Mouse (Mus musculus) cerebellum, postnatal 25 days (tissue): ENCODE data around the gene Dnaaf2.
A peak's percentile ranks its signal among the peaks of the same experiment; 100 is the strongest.

Source experiments
- DNase-seq, 2 experiments: peaks; one replicate each; pipeline ENCODE4 v3.0.0; 2021; ENCODE audit warnings: mixed read lengths in 2 of 2

Gene Dnaaf2

DNA sequence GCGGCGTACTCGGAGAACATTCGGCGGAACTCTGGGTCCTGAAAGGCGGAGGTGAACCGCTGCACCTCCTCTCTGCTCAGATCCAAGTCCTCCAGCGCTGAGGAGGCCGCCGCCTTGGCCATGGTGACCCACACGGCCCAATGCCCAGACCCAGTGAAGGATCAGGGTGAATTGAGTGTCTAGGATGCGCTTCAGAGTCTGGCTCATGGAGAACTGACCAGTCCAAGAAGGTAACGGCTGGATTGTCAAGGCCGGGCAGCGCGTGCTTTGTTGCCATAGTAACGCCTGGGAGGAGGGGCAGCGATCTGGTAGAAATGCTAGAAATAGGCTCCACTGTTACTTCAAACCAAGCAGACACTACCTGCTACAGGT, at the start of gene Dnaaf2:
Gene Dnaaf2, minus strand, starts transcription at position 266 of the 372 bp plus-strand sequence.
- DNase-seq, result peak in 1 of 2 experiments; percentile 76

DNA sequence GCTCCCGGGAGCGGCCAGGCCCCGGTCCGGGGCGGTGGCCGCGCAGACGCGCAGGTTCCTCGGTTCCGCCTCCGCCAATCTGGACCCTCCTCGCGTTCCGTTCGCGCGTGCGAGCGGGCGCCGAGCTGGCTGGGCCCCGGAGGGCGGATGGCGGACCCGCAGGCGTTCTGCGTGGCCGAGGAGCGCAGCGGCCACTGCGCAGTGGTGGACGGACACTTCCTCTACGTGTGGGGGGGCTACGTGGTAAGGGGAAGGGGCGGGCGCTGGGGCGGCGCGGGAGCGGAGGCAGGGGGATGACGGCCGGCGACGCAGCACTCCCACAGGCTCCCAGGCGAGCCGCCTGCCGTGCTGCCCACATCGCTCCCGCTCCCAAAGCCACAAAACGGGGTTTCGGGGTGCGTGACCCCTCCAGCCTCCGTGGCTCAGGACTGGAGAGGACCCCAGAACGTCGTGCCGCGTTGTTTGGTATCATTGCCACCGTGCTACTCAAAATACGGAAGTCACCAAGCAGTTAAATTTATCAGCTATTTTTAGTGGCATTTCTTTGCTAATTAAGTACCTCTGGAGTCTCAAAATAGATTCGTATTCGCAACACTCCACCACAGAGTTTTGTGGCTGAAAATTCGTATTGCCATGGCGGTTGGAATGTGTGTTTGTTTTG, 43.7 kb upstream of the Dnaaf2 start:
- peak; percentile 87 to 89 for DNase-seq

DNA sequence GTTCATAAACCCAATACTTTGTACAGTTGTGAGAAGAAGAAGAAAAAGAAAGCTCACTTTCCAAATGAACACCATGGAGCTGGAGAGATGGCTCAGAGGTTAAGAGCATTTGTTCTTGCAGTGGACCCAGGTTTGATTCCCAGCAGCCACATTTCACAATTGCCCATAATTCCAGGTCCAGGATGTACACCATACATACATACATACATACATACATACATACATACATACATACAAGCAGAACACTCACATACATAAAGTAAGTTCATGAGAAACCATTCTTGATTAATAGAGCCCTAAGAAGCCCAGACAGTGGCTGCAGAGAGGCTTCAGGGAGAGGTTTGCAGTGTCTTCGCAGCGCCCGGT, 43.2 kb upstream of the Dnaaf2 start:
- DNase-seq, result no peak

DNA sequence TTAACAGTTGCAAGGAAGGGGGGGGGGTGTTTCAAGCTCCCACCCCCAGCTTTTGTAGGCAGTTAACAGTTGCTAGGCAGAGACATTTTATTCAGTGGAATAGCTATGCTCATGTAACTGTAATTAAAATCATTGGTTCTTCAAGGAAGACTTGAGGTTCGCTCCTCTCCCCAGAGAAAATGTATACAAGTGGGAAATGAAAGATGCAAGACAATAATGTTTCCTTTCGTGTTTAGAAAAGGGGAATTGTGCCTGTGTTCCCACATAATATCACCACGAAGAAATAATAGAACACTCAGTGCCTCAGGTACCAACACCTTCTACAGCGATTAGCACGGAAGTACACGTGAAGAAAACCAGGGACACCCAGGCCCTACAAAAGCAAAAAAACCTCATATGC, 42.6 kb upstream of the Dnaaf2 start, which contains the start of gene Klhdc1:
Gene Klhdc1, plus strand, starts transcription at position 301 of the 400 bp plus-strand sequence.
- DNase-seq, result no peak

DNA sequence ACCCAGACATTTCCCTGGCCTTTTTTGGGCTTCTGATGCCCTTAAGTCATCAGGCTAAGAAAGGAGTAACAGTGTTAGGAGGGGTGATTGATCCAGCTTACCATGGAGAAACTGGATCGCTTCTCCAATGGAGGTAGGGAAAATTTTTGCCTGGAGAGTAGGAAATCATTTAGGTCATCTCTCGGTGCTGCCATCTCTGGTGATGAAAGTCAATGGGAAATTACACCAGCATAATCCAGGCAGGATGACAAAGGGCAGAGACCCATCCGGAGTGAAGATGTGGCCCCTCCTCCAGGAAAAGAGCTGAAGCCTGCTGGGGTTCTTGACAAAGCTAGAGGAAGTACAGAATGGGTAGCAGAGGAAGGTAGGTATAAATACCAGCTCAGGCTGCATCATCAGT, 40.1 kb upstream of the Dnaaf2 start:
- DNase-seq, result no peak

DNA sequence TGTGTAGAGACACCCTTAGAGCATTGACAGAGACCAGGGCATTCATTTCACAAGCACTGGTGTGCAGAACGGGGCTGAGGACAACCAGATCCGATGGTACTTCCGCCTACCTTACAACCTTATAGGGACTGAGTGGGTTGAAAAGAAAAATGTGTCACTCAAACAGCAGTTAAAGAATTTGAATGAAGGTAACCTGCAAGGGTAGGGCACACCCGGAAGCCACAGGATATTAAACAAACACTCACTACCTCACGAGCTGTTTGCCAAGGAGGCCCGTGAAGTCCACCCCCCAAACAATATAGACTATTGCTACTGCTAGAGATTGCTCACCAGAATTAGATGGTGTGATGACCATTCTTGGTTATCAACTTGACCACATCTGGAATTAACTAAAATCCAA, 37.6 kb upstream of the Dnaaf2 start:
- no peak for DNase-seq

DNA sequence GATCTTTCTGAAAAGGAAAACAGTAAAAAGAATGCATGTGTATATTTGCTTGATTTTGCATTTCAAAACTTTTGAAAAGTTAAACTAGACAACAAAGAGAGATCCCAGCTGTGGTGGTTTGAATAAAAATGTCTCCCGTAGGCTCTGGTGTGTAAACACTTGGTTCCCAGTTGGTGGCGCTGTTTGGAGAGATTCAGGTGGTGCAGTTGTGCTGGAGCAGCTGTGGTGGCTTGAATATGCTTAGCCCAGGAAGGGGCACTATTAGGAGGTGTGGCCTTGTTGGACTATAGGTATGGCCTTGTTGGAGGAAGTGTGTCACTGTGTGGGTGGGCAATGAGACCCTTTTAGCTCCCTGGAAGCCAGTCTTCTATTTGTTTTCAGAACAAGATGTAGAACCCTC, 31.0 kb upstream of the Dnaaf2 start:
- no peak for DNase-seq

DNA sequence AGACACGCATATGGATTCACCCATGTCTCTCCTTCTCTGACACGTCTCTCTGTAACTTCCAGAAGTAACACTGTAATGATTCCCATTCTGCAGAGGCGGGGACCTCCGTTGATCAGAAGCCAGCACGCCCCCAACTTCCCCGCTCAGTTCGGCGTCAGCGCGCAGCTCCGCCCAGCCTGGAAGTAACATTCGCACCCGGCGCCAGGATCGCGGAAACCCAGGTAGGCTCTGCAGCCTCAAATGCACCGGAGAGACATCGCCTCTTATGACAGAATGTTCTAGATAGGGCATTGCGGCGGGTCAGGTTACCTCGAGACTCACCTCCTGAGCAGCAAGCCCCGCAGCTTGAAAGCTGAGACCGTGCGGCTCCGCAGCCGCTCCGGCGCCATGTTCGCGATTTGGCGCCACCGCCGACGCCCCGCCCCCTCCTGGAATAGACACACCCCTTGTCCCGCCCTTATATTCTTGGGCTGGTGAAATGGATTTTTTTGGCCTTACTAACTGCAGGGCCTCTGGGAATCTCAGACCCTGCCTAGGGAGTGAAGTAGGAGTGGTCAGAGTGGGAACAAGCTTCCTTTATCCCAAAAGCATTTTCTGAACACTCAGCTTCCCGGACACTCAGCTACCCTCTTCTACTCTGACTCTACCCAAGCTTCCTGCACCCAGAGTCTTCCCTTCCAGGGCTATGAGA, 29.7 kb upstream of the Dnaaf2 start, which contains the start of gene Pole2:
Gene Pole2, minus strand, starts transcription at position 420 of the 691 bp plus-strand sequence.
- DNase-seq, result peak; percentile 87 to 92

DNA sequence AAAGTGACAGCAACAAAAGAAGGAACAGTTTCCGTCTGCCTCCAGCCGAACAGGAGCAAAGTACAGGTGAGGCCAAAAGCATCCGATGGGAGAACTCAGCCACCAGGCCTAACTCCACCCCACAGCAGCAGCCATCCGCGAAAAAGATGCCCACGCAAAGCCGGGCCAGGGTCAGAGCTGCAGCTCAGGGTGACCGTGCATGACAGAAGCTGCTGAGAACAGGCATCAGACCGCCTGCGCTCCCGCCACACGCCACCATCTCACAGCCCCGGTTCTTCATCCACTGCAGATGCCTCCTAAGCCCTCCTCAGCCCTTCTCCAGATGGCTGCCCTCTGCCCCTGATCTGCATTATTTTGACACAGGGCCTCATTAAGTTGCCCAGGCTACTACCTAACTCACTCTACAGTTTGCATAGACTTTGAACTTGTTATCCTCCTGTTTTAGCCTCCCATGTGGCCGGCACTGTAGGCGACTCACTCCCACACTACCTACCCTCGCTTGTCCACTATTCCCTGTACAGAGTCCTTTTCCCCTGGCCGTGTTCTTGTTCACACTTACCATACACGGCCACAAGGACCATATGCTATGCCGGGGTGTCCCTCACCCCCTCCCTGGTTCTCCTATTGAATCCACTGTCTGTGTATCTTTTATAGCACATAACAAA, 22.5 kb upstream of the Dnaaf2 start:
- no peak for DNase-seq

DNA sequence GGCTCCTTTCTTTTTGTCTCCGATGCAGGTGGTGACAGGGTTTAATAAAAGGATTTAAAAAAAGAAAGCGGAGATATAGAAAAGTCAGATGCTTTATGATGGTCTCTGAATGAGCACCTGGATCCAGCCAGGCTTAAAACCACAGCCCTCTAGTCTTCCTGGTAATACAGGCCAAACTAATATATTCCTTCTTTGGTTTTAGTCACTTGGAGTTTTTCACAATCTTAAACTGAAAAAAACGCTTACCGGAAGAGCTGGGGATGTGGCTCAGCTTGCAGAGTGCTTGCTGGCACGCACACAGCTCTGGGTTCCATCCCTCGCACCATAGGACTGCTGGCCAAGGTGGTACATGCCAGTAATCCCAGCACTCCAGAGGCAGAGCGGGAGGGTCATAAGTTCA, 18.4 kb upstream of the Dnaaf2 start:
- no peak for DNase-seq

DNA sequence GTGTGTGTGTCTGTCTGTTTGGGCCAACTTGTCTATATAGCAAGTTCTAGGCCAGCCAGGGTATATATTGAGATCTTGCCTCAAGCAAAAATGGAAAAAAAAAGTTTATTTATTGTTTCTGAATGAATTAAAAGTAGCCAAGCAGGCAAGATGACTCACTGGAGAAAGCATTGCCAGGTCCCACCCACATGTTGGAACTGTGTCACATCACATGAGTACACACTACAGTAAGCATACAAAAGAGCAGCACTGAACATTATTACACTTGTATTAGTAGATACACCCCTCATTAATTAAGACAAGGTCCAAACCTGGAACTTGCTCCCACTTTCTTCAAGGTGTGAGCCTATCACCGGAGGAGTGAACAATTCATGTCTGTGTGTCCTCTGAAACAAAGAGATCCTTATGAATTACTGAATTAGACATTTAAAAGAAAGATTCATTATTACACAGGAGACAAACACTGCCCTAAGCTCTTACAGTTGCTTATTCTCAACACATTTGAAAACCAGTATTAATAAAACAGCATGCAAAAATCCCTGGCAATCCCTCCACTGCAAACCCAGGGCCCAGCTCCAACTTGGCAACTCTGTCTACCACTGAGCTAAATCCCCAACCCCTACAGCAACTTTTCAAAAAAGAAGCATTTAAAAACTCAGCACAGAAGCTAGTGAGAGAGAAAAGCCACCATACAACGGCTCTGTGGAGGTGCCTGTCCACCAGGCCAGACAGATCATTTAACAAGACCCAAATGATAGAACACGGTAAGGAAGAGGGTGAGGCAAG, 17.0 kb upstream of the Dnaaf2 start:
- no peak for DNase-seq

DNA sequence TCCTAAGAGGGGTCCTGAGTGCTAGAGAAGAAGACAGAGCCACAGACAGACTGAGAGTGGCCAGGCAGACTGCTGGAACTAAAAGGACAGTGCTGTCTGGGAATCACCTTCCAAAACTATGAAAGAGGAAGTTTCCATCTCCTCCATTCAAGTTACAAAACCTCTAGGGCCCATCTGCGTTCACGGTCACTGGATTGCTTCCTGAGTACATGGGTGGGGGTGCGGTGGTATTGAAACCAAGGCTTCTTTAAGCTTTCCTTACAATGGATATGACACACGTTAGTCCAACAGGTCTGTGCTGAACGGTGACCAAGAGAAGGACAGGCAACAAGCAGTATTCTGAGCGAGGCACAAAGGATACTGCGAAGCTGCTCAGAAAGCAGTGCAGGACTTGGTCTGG, 16.2 kb upstream of the Dnaaf2 start:
- DNase-seq, result no peak

DNA sequence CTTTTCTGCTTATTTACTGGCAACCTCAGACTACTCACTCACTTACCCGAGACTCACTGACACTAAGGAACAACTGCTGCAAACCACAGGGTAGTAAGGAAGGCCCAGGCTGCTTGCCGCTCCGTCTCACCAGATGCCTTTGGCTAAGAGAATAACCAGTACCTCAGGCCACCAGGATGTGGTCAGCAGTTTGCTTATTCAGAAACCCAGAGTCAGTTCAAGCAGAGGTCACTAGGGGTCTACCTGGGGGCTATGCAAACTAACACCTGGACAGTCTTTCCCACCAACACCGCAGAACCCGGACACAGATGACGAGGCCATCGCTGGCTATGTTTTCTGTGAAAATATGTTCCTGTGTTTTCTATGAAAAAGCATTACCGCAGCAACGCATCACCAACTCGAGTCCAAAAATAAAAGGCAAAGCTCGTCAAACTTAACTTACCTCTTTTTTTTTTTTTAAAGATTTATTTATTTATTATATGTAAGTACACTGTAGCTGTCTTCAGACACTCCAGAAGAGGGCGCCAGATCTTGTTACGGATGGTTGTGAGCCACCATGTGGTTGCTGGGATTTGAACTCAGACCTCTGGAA, 15.1 kb upstream of the Dnaaf2 start:
- no peak for DNase-seq

DNA sequence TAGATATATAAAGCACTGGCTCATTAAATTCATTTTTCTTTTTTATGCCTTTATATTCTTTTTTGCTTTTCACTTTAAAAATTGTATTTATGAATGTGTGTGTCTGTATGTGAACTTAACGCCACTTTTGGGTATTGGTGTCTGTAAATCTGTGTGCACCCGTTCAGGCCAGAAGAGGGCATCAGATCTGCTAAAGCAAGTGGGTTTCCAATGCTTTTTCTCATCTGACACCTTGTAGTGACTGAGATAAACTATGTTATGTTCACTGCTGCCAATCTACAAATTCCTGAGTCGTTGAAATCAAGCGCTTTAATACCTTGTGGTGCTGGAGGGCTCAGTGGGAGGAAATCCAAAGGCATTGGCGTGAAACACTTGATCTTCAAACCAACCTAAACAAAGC, 12.8 kb upstream of the Dnaaf2 start:
- DNase-seq, result peak in 1 of 2 experiments; percentile 18

DNA sequence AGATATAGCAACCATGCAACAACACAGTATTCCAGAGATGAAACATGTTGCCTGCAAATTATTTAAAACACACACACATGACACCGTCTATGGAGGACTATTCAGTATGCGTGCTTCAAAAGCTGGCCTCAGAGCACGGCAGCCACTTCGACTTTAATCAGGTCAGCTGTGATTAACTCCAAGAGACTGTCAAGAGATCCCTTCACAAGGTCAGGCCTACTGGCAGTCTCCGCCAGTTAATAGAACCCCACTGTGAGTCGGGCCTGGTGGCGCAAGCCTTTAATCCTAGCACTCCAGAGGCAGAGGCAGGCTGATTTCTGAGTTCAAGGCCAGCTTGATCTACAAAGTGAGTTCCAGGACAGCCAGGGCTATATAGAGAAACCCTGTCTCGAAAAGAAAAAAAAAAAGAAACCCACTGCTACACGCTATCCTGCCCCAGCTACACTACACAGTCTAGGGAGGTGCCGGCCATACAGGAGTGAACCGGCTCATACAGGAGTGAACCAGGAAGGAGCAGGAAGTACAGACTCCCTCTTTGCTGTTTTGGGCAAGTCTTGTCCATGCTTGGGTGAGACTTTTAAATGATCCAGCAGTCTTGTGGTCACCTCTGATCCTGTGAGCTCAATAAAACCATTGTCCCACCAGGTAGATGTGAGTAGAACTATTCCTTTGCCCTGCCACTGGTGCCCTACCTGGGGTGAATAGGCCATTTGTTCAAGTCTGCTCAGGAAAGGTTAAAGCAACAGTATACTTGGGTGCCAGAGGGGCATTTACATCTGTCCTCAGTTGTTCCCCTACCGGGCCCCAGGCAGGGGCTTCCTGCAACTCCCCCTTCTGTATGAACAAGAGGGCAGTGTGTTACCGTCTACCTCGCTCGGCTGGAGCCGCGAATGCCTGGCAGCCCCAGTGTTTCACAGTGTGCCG, 12.1 kb upstream of the Dnaaf2 start:
- no peak for DNase-seq

DNA sequence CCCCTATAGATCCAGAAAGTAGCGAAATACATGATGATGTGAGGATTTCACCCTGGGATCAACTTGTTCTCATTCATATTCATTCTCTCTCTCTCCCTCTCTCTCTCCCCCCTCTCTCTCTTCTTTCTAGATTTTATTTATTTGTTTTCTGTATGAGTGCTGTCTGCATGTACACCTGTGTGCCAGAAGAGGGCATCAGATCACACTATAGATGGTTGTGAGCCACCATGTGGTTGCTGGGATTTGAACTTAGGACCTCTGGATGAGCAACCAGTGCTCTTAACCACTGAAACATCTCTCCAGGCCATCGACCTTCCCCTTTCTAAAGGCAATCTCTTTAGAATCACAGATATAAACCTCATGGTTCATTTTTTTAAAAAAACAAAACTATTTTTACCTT, 10.3 kb upstream of the Dnaaf2 start:
- no peak for DNase-seq

DNA sequence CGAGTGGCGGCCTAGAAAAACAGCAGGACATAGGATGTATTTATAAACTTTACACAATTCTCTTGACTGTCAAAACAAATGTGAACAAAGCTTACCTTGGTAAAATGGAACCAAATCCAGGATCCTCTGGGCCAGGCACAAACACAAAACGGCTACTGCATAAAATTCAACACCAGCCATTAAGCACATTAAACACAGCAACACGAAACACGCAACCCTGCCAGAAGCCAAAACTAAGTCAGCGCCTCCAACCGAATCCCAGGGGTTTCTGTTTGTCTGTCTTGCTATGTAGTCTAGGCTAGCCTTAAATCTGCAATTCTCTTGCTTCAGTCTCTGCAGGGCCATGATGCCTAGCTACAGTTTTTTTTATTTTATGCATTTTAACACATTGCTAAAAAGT, 9.7 kb upstream of the Dnaaf2 start:
- DNase-seq, result no peak

DNA sequence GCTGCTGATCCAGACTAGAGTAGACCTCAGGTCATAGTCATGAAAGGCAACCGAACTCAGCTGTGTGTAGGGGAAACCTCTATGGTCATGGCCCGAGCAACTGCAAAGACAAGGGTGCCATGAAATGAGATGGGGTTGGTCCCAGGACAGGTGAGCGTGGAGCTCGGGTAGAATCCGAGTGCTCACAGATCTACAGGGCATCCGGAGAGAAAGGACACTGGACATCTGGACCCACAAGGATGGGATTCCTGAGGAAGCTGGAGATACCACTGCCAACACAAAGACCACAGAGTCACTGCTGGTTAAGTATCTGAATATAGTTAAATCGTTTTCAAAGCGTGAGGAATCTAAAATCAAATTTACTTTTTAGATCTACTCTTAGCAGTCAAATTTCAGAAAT, 9.2 kb upstream of the Dnaaf2 start:
- no peak for DNase-seq

DNA sequence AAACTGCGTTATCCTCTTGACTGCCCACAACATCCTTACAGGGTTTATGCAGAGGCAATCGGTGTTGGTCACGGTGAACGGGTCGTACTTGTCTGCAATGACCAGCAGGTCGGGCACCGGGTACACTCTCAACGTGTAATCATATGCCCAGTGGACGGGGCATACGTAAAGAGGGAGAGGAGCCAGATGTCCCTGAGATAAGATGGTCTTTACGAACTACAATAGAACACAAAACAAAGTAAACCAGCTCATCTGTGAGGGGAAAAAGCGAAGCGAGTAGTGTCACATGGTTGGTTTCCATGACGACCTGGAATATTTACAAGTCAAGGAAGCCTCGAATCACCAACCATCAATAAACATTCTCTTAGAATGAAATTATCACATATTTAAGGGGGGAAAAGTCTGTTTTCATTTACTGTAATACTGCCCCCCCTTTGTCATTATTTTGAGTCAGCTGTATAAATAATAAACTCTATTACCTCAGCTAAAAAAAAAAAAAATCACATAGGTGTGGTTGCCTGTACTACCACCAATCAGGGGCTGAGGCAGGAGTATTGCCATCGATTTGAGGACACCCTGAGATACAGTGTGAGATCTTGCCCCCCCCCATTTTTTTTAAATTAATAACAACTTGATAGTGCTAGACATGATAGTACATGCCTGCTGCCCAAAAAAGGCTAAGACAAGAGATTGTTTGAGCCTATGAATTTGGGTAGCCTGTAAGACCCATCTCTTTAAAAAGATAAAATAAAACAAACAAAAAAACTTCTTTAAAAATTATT, 6.0 kb upstream of the Dnaaf2 start, which contains the start of gene Gm49384:
Gene Gm49384, minus strand, starts transcription at position 216 of the 782 bp plus-strand sequence.
- no peak for DNase-seq

DNA sequence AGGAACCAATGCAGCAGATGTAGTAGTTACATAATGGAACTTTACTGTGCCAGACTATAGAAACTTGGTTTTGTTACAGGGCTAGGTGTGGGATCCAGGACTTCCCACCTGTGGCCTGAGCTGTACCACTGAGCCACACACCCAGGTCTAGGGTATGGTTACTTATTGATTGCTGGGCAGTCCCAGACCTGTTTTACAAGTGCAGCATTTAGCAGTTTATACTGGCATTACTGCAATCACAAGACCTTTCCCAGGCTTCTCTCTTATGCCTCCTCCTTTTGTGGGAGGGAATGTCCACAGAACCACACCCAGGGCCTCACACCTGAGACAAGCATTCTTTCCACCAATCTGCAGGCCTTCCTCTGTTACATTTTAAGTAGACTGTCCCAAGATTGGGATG, 756 bp upstream of the Dnaaf2 start:
- DNase-seq, result no peak
